ENCODE assay signal across 7 mouse cellular contexts in genomic region chr11:120633520-120634343, GRCm38 (mm10). TPM values are rescaled to one million over a fixed set of nuclear protein-coding genes. Genes with fewer than 3 reads are reported as not detected.
A peak's percentile ranks its signal among the peaks of the same experiment; 100 is the strongest.
DNase-seq lines count a peak whose midpoint lies in the region; ATAC-seq lines count a peak whose summit lies in the region.

TSS of gene Mafg (minus strand) at chr11:120633600.

- 11% methylated on average over 58 of the region's 58 CpGs for WGBS in embryonic facial prominence, embryonic 10.5 days
- WGBS in limb, embryonic 10.5 days, result 11% methylated on average over 58 of the region's 58 CpGs
- WGBS in midbrain, embryonic 13.5 days, result 12% methylated on average over 57 of the region's 58 CpGs

- H3K9ac ChIP-seq in midbrain, embryonic 13.5 days (replicated peaks), result peak within 1 kb of the TSS; percentile 92

- no peaks in the 10 kb centered on the region for H3K27me3 ChIP-seq in embryonic facial prominence, embryonic 10.5 days (replicated peaks; ENCODE audit: low read depth, poor library complexity, severe bottlenecking)
- no peaks in the 10 kb centered on the region for H3K27me3 ChIP-seq in limb, embryonic 10.5 days (ENCODE audit: low read depth, poor library complexity, severe bottlenecking)
- H3K27me3 ChIP-seq in midbrain, embryonic 13.5 days, result no peaks in the 10 kb centered on the region

- H3K4me1 ChIP-seq in embryonic facial prominence, embryonic 10.5 days, result peaks cover 39% of the 10 kb centered on the region
- peaks cover 41% of the 10 kb centered on the region for H3K4me1 ChIP-seq in limb, embryonic 10.5 days
- H3K4me1 ChIP-seq in midbrain, embryonic 13.5 days (replicated peaks), result peaks cover 33% of the 10 kb centered on the region

- H3K36me3 ChIP-seq in embryonic facial prominence, embryonic 10.5 days (replicated peaks), result peaks cover 18% of the 10 kb centered on the region
- peaks cover 17% of the 10 kb centered on the region for H3K36me3 ChIP-seq in limb, embryonic 10.5 days
- peaks cover 9% of the 10 kb centered on the region for H3K36me3 ChIP-seq in midbrain, embryonic 13.5 days

- peak within 1 kb of the TSS; percentile 88 for H3K4me2 ChIP-seq in midbrain, embryonic 13.5 days (replicated peaks)

- peak; percentile 33 for ATAC-seq in granulocyte monocyte progenitor cell, adult 5-6 weeks (replicated peaks; ENCODE audit: poor library complexity, severe bottlenecking)
- peak; percentile 92 for ATAC-seq in midbrain, embryonic 13.5 days

- H3K27ac ChIP-seq in embryonic facial prominence, embryonic 10.5 days (replicated peaks), result peak within 1 kb of the TSS; percentile 97
- H3K27ac ChIP-seq in limb, embryonic 10.5 days, result peak within 1 kb of the TSS; percentile 96
- peak within 1 kb of the TSS; percentile 87 for H3K27ac ChIP-seq in midbrain, embryonic 13.5 days

- H3K9me3 ChIP-seq in embryonic facial prominence, embryonic 10.5 days, result no peaks in the 10 kb centered on the region
- no peaks in the 10 kb centered on the region for H3K9me3 ChIP-seq in limb, embryonic 10.5 days (replicated peaks)
- no peaks in the 10 kb centered on the region for H3K9me3 ChIP-seq in midbrain, embryonic 13.5 days

- peak within 1 kb of the TSS; percentile 99 for H3K4me3 ChIP-seq in embryonic facial prominence, embryonic 10.5 days
- peak within 1 kb of the TSS; percentile 92 for H3K4me3 ChIP-seq in limb, embryonic 10.5 days
- peak within 1 kb of the TSS; percentile 95 for H3K4me3 ChIP-seq in midbrain, embryonic 13.5 days (replicated peaks)

- DNase-seq in adrenal gland, postnatal 10 days, result peak; percentile 96
- DNase-seq in embryonic facial prominence, embryonic 10.5 days (ENCODE audit: low spot score), result peak; percentile 97
- DNase-seq in kidney, adult 11 months, result peak; percentile 95
- DNase-seq in limb, embryonic 10.5 days (ENCODE audit: low spot score), result peak; percentile 98
- DNase-seq in spleen, adult 12 weeks (ENCODE audit: low spot score), result peak; percentile 87

RNA-seq across cellular contexts. Expression of gene Mafg, which starts in this region (rescaled TPM):
- total RNA-seq in adrenal gland, postnatal 10 days (2021), result 10 to 100 TPM; 41.1 to 46.5 TPM
- 24.2 and 25.1 TPM in 2 replicates for polyA plus RNA-seq in embryonic facial prominence, embryonic 10.5 days (2016; fragmentation: Nextera tagmentation; extraction: Ambion mirVana)
- 28.7 and 37.0 TPM in 2 replicates for total RNA-seq in granulocyte monocyte progenitor cell, adult 5-6 weeks (2014; fragmentation: Nextera tagmentation)
- 30.2 and 36.6 TPM in 2 replicates for total RNA-seq in granulocyte monocyte progenitor cell, adult 5-6 weeks (2017)
- 25.9 and 28.1 TPM in 2 replicates for polyA plus RNA-seq in limb, embryonic 10.5 days (2016; fragmentation: Nextera tagmentation; extraction: Ambion mirVana)
- 24.4 and 31.2 TPM in 2 replicates for polyA plus RNA-seq in midbrain, embryonic 13.5 days (2015; fragmentation: Nextera tagmentation; extraction: Ambion mirVana)

Comparison
In these comparisons a context has a peak if more than half of its experiments do, and no peak if none do; other contexts are left out.
1. Peak in every context shown above with its lines: DNase-seq, ATAC-seq, H3K4me3 ChIP-seq and H3K27ac ChIP-seq.